Mouse (Mus musculus): Measurements from ENCODE around the gene Zfp672.

- TF ChIP-seq CTCF (IDR thresholded peaks at IDR 0.05; ENCODE audit: low read depth) (no peak), EP300 (IDR thresholded peaks at IDR 0.05; ENCODE audit: low read depth) (no peak)
Measured at GRCm38 (mm10) chr11:58314069-58314468, 16.1 kb downstream of the Zfp672 start.

Measured in liver, embryonic 14.5 days (tissue).